ENCODE assay signal across 8 mouse cellular contexts in the genomic region with DNA sequence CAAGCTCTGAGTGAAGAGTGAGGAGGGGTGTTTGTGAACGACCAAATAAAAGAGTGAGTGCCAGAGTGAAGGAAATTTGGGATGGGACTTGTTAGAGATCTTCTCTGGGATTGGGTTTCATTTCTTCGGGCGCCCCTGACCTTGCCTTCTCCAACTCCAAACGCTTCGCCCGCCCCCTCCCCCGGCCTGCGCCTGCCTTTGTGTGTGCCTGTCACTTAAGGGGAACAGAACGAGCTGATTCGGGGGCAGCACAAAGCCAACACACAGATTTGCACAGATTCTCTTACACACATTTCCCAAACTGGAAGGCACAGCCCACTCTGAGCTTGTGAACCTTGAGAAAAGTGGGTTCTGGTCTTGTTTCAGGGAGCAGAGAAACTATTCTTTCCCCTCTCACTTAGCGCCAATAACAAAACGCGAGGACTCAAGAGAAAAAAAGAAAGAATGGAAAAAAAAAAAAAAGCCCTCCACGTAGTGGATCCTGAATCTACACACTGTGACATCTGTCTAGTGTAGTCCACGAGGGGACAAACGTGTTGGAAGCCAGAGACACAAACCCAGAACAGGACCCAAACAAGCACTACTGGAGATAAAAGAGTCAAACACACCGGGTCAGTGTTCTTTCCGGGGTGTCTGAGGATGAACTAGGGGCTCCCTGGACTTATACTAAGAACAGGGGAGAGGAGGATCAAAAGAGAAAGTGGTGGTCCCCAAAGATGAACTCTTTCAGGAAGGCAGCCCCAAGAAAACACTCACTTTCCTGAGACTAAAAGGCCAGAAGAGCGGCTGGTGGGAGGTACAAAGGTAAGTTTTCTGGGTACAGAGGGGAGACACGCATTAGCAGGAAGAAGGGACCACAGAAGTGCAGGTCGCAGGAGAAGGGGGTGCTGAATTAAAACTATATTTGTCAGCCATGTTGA. TPM values are rescaled to one million over a fixed set of nuclear protein-coding genes. Genes with fewer than 3 reads are reported as not detected.
A peak's percentile ranks its signal among the peaks of the same experiment; 100 is the strongest.
DNase-seq lines count a peak whose midpoint lies in the region; ATAC-seq and TF ChIP-seq lines count a peak whose summit lies in the region.

No protein-coding gene starts in this region.

- no peak for TF ChIP-seq CTCF in brain, embryonic 14.5 days (IDR thresholded peaks at IDR 0.05; ENCODE audit: borderline replicate concordance, extremely low read depth, insufficient read depth, insufficient read length)

- 0 out of 2 replicates have a peak, but pooled peaks cover 3% of the 10 kb centered on the region for H3K9me3 ChIP-seq in forebrain, embryonic 13.5 days (replicated peaks)
- no peaks in the 10 kb centered on the region for H3K9me3 ChIP-seq in limb, embryonic 10.5 days (replicated peaks)
- H3K9me3 ChIP-seq in midbrain, embryonic 12.5 days = peaks cover 3% of the 10 kb centered on the region; the same call in 1 of the 2 replicates
- H3K9me3 ChIP-seq in stomach, embryonic 14.5 days (ENCODE audit: control insufficient read depth, low read depth, low read length) = no peaks in the 10 kb centered on the region

- intact Hi-C loops in gastrocnemius, postnatal 14 days (cut with DNase I; ENCODE audit: low total_unique reads) = no loop called here

- H3K4me1 ChIP-seq in forebrain, embryonic 13.5 days = peaks cover 15% of the 10 kb centered on the region
- peaks cover 15% of the 10 kb centered on the region for H3K4me1 ChIP-seq in limb, embryonic 10.5 days
- 0 out of 2 replicates have a peak, but pooled peaks cover 12% of the 10 kb centered on the region for H3K4me1 ChIP-seq in midbrain, embryonic 12.5 days
- peaks cover 2% of the 10 kb centered on the region; the same call in 1 of the 2 replicates for H3K4me1 ChIP-seq in stomach, embryonic 14.5 days (ENCODE audit: control insufficient read depth, insufficient read depth, low read length)

- peak overlapping the region; percentile 90 for H3K27ac ChIP-seq in forebrain, embryonic 13.5 days
- peak overlapping the region; percentile 91 for H3K27ac ChIP-seq in limb, embryonic 10.5 days
- H3K27ac ChIP-seq in midbrain, embryonic 12.5 days (replicated peaks) = peak overlapping the region; percentile 90
- peak overlapping the region; percentile 98 for H3K27ac ChIP-seq in stomach, embryonic 14.5 days (ENCODE audit: low read length)

- peak; percentile 38 for DNase-seq in gastrocnemius, postnatal 14 days
- no peak for DNase-seq in gastrocnemius, adult 18-20 months (ENCODE audit: low spot score)
- DNase-seq in brain, embryonic 14.5 days (ENCODE audit: low read depth) = peak; percentile 89
- DNase-seq in induced T-regulatory cell, adult 2 months (ENCODE audit: low read depth) = peak; percentile 58
- DNase-seq in limb, embryonic 10.5 days (ENCODE audit: low spot score) = peak; percentile 74

- ATAC-seq in forebrain, embryonic 13.5 days = peak; percentile 14; the same call in 1 of the 2 replicates
- peak; percentile 31 for ATAC-seq in midbrain, embryonic 12.5 days (ENCODE audit: low FRiP score, low read depth)
- no peak for ATAC-seq in stomach, embryonic 14.5 days (ENCODE audit: insufficient number of reproducible peaks, insufficient read depth, low FRiP score, low read depth)

- no peak for TF ChIP-seq POLR2A in brain, embryonic 14.5 days (IDR thresholded peaks at IDR 0.05; ENCODE audit: borderline replicate concordance, extremely low read depth, insufficient read depth, insufficient read length, poor library complexity, severe bottlenecking)

- H3K4me3 ChIP-seq in forebrain, embryonic 13.5 days = peak overlapping the region; percentile 81
- peak overlapping the region; percentile 86 for H3K4me3 ChIP-seq in limb, embryonic 10.5 days
- H3K4me3 ChIP-seq in midbrain, embryonic 12.5 days = peak overlapping the region; percentile 89
- H3K4me3 ChIP-seq in stomach, embryonic 14.5 days (ENCODE audit: low read depth, low read length) = peak overlapping the region; percentile 71

- H3K36me3 ChIP-seq in forebrain, embryonic 13.5 days (ENCODE audit: poor library complexity, severe bottlenecking) = peaks cover 4% of the 10 kb centered on the region
- H3K36me3 ChIP-seq in limb, embryonic 10.5 days = peaks cover 5% of the 10 kb centered on the region
- peaks cover 4% of the 10 kb centered on the region for H3K36me3 ChIP-seq in midbrain, embryonic 12.5 days
- H3K36me3 ChIP-seq in stomach, embryonic 14.5 days (ENCODE audit: control insufficient read depth, insufficient read depth, low read length) = peaks cover 4% of the 10 kb centered on the region; the same call in 1 of the 2 replicates

- no peaks in the 10 kb centered on the region for H3K27me3 ChIP-seq in forebrain, embryonic 13.5 days
- H3K27me3 ChIP-seq in limb, embryonic 10.5 days (ENCODE audit: low read depth, poor library complexity, severe bottlenecking) = no peaks in the 10 kb centered on the region
- H3K27me3 ChIP-seq in midbrain, embryonic 12.5 days = no peaks in the 10 kb centered on the region
- H3K27me3 ChIP-seq in stomach, embryonic 14.5 days (ENCODE audit: control insufficient read depth, insufficient read depth, low read length) = no peaks in the 10 kb centered on the region

- H3K9ac ChIP-seq in forebrain, embryonic 13.5 days = peak overlapping the region; percentile 81
- H3K9ac ChIP-seq in midbrain, embryonic 12.5 days (replicated peaks) = peak overlapping the region; percentile 87
- peak overlapping the region; percentile 82 for H3K9ac ChIP-seq in stomach, embryonic 14.5 days (replicated peaks; ENCODE audit: low read depth, low read length)

- peak overlapping the region; percentile 78 for H3K4me2 ChIP-seq in forebrain, embryonic 13.5 days
- H3K4me2 ChIP-seq in midbrain, embryonic 12.5 days (replicated peaks) = peak overlapping the region; percentile 75
- H3K4me2 ChIP-seq in stomach, embryonic 14.5 days (replicated peaks; ENCODE audit: low read depth, low read length) = peak overlapping the region; percentile 67

- under 1% methylated on average over 21 of the region's 21 CpGs for WGBS in forebrain, embryonic 13.5 days
- WGBS in limb, embryonic 10.5 days = under 1% methylated on average over 21 of the region's 21 CpGs
- under 1% methylated on average over 21 of the region's 21 CpGs for WGBS in midbrain, embryonic 12.5 days
- under 1% methylated on average over 21 of the region's 21 CpGs for WGBS in stomach, embryonic 14.5 days

RNA-seq across cellular contexts. Expression of gene Tet2, which starts 1.6 kb away (rescaled TPM):
- total RNA-seq in gastrocnemius, postnatal 14 days (2021) = 10 to 100 TPM; 32.1 to 34.3 TPM
- 10 to 100 TPM; 14.3 to 18.2 TPM for total RNA-seq in gastrocnemius, adult 18-20 months (2021)
- polyA plus RNA-seq in brain, embryonic 14.5 days (2012; rRNA removed) = 16.8 and 31.7 TPM in 2 replicates
- 21.7 and 23.5 TPM in 2 replicates for polyA plus RNA-seq in forebrain, embryonic 13.5 days (2015; fragmentation: Nextera tagmentation; extraction: Ambion mirVana)
- polyA plus RNA-seq in limb, embryonic 10.5 days (2016; fragmentation: Nextera tagmentation; extraction: Ambion mirVana) = 12.3 and 15.0 TPM in 2 replicates
- 26.3 and 31.5 TPM in 2 replicates for polyA plus RNA-seq in midbrain, embryonic 12.5 days (2016; fragmentation: Nextera tagmentation; extraction: Ambion mirVana)
- polyA plus RNA-seq in stomach, embryonic 14.5 days (2014; fragmentation: Nextera tagmentation; extraction: Ambion mirVana) = 27.6 and 28.4 TPM in 2 replicates
